Mouse (Mus musculus) heart, adult 2 months (tissue): ENCODE results near the gene Jakmip3.

ENCODE experiments used
- CTCF ChIP-seq: fragments of 200-600 bp; IDR thresholded peaks from 2 replicates; pipeline ENCODE4 v1.8.1; 2022; ENCODE audit warnings: antibody characterized with exemption, mild to moderate bottlenecking, moderate library complexity
- EP300 ChIP-seq: fragments of 200-500 bp; IDR thresholded peaks from 2 replicates; pipeline ENCODE4 v1.6.1; 2011; ENCODE audit warnings: low read depth, low read length, control low read depth; ENCODE audit not compliant: insufficient read depth
- POLR2A ChIP-seq: fragments of 200-500 bp; IDR thresholded peaks from 2 replicates; pipeline ENCODE4 v1.6.1; 2011; ENCODE audit warnings: mild to moderate bottlenecking, low read depth, low read length, control low read depth; ENCODE audit not compliant: insufficient read depth

DNA sequence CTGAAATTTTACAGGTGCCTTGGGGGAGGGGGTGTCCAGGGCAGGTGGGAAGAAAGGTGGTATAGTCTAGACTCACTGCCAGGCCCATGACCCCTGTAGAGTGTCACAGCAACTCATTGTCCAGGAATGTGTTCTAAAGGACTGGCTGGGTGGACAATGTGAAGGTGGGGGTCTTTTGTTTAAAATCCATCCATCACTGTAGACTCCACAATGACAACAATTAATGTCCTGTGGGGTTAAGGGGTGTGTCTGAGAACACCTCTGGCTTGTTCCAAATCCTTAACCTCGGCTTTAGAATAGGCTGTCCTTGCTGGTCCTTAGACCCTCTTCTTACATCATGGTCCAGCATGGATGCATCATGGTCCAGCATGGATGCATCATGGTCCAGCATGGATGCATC, 143.8 kb downstream of the Jakmip3 start:
- no peak for TF ChIP-seq CTCF
- no peak for TF ChIP-seq EP300
- no peak for TF ChIP-seq POLR2A
